Mouse (Mus musculus): ENCODE results near the gene Gm10837.

The Gm10837 gene

GRCm38 (mm10) chr14:122479461-122480109 is 10.8 kb upstream of the Gm10837 start:
- no peak for DNase-seq (ENCODE audit: low spot score in 2 of 2)

GRCm38 (mm10) chr14:122480355-122480754 is 10.0 kb upstream of the Gm10837 start:
- DNase-seq (ENCODE audit: low spot score in 2 of 2), result no peak

- no peak for DNase-seq (ENCODE audit: low spot score in 2 of 2)
These were observed 9.2 kb upstream of the Gm10837 start for GRCm38 (mm10) chr14:122481181-122481580.

GRCm38 (mm10) chr14:122482081-122483023 is 8.0 kb upstream of the Gm10837 start:
- no peak for DNase-seq (ENCODE audit: low spot score in 2 of 2)

GRCm38 (mm10) chr14:122483024-122483385 is 7.4 kb upstream of the Gm10837 start:
- DNase-seq (ENCODE audit: low spot score in 2 of 2), result no peak

GRCm38 (mm10) chr14:122483556-122484421 is 6.6 kb upstream of the Gm10837 start:
- DNase-seq (ENCODE audit: low spot score in 2 of 2), result no peak

GRCm38 (mm10) chr14:122484458-122484843 is 5.9 kb upstream of the Gm10837 start:
- DNase-seq (ENCODE audit: low spot score in 2 of 2), result no peak

- DNase-seq (ENCODE audit: low spot score in 2 of 2), result no peak
These were observed 5.4 kb upstream of the Gm10837 start for GRCm38 (mm10) chr14:122484844-122485551.

- DNase-seq (ENCODE audit: low spot score in 2 of 2), result no peak
These were observed 4.7 kb upstream of the Gm10837 start for GRCm38 (mm10) chr14:122485635-122486181.

- DNase-seq (ENCODE audit: low spot score in 2 of 2), result no peak
These were observed 3.8 kb upstream of the Gm10837 start for GRCm38 (mm10) chr14:122486611-122487010.

- no peak for DNase-seq (ENCODE audit: low spot score in 2 of 2)
These were observed 3.0 kb upstream of the Gm10837 start for GRCm38 (mm10) chr14:122487366-122487765.

- no peak for DNase-seq (ENCODE audit: low spot score in 2 of 2)
These were observed 1.3 kb upstream of the Gm10837 start for GRCm38 (mm10) chr14:122489041-122489440.

- no peak for DNase-seq (ENCODE audit: low spot score in 2 of 2)
These were observed 536 bp upstream of the Gm10837 start for GRCm38 (mm10) chr14:122489686-122490414.

- no peak for DNase-seq (ENCODE audit: low spot score in 2 of 2)
These were observed 1.1 kb downstream of the Gm10837 start for GRCm38 (mm10) chr14:122491521-122491920.

- DNase-seq (ENCODE audit: low spot score in 2 of 2), result no peak
These were observed 1.6 kb downstream of the Gm10837 start for GRCm38 (mm10) chr14:122492015-122492414.

GRCm38 (mm10) chr14:122509058-122509457 is 18.7 kb downstream of the Gm10837 start:
- DNase-seq (ENCODE audit: low spot score in 2 of 2), result no peak

GRCm38 (mm10) chr14:122511519-122511918 is 21.1 kb downstream of the Gm10837 start:
- no peak for DNase-seq (ENCODE audit: low spot score in 2 of 2)

- no peak for DNase-seq (ENCODE audit: low spot score in 2 of 2)
These were observed 23.2 kb downstream of the Gm10837 start for GRCm38 (mm10) chr14:122513511-122514036.

- DNase-seq (ENCODE audit: low spot score in 2 of 2), result no peak
These were observed 38.1 kb downstream of the Gm10837 start for GRCm38 (mm10) chr14:122528475-122528874.
